Mouse (Mus musculus): ENCODE data around the gene Mael.

The Mael gene

GRCm38 (mm10) chr1:166153351-166154120 is 85.0 kb downstream of the Mael start:
- DNase-seq = peak; percentile 95 to 98

DNA sequence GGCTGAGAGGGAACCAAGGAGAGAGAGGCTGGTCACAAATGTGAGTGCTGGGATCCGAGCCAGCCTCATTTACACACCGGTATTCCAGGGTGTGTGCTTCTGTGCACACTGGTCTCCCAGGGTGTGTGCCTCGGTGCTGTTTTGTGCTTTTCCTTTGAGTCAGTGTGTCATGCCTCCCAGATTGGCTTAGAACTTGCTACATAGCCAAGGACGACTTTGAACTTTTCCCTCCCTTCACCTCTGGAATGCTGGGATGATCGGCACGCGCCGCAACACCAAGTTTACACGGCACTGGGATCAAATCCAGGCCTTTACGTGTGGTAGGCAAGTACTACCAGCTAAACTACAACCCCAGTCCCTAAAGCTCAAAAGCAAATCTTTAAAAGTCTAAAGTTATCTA is 86.5 kb downstream of the Mael start:
- no peak for DNase-seq

GRCm38 (mm10) chr1:166151341-166151740 is 87.2 kb downstream of the Mael start:
- no peak for DNase-seq

All from cerebellum, postnatal 14 days (tissue).